Mouse (Mus musculus) intestine, embryonic 14.5 days (tissue): ENCODE data around the gene Ambra1. TPM values are rescaled to one million over a fixed set of nuclear protein-coding genes. Genes with fewer than 3 reads are reported as not detected.

Source experiments
- ATAC-seq: fragments of 200-750 bp; cut with Nextera tagmentation; replicated peaks from 2 replicates; pipeline ENCODE4 v1.8.0; 2017; ENCODE audit warnings: low read depth, moderate number of reproducible peaks, moderate TSS enrichment, moderate library complexity; ENCODE audit not compliant: low FRiP score, low TSS enrichment
- DNase-seq: peaks from one replicate; pipeline ENCODE4 v3.0.0-alpha.2; 2018; ENCODE audit warnings: low spot score
- H3K27ac ChIP-seq: fragments of 300-500 bp; sonication (generic); 2 replicates; pipeline ENCODE4 v1.5.1; 2014; ENCODE audit warnings: low read depth, mild to moderate bottlenecking, control low read depth
- H3K27me3 ChIP-seq: fragments of 300-500 bp; sonication (generic); replicated peaks from 2 replicates; pipeline ENCODE4 v1.6.1; 2014; ENCODE audit warnings: low read length, control low read depth; ENCODE audit not compliant: control insufficient read depth, insufficient read depth
- H3K36me3 ChIP-seq: fragments of 300-500 bp; sonication (generic); 2 replicates; pipeline ENCODE4 v1.6.1; 2014; ENCODE audit warnings: low read length, control low read depth; ENCODE audit not compliant: control insufficient read depth, insufficient read depth
- H3K4me1 ChIP-seq: fragments of 300-500 bp; sonication (generic); replicated peaks from 2 replicates; pipeline ENCODE4 v1.6.1; 2014; ENCODE audit warnings: low read length, control low read depth, mixed read lengths; ENCODE audit not compliant: control insufficient read depth, insufficient read depth
- H3K4me2 ChIP-seq: fragments of 300-500 bp; sonication (generic); 2 replicates; pipeline ENCODE4 v1.6.1; 2014; ENCODE audit warnings: low read length
- H3K4me3 ChIP-seq: fragments of 300-500 bp; sonication (generic); 2 replicates; pipeline ENCODE4 v1.5.1; 2014; ENCODE audit warnings: low read depth, low read length, control low read depth, mixed read lengths
- H3K9ac ChIP-seq: fragments of 300-500 bp; sonication (generic); 2 replicates; pipeline ENCODE4 v1.6.1; 2014; ENCODE audit warnings: mild to moderate bottlenecking, low read length
- H3K9me3 ChIP-seq: fragments of 300-500 bp; sonication (generic); 2 replicates; pipeline ENCODE4 v1.6.1; 2016; ENCODE audit warnings: low read length, control low read depth; ENCODE audit not compliant: control insufficient read depth
- WGBS: fragments of 180-500 bp; shearing (Covaris S2); extraction: QIAGEN DNeasy Blood & Tissue Kit; methylation state at CpG from one replicate; pipeline ENCODE4 v1.1.7; 2014; 5-methylcytosine and 5-hydroxymethylcytosine counted together
- polyA plus RNA-seq: library from polyadenylated mRNA; unstranded; fragments of >200 nt; fragmentation: Nextera tagmentation; extraction: Ambion mirVana; gene quantifications from 2 replicates; pipeline ENCODE4 v1.2.1, GENCODE M21; 2014

Ambra1 gene
- polyA plus RNA-seq, 1 experiment from 2014 or later: 15.7 TPM

DNA sequence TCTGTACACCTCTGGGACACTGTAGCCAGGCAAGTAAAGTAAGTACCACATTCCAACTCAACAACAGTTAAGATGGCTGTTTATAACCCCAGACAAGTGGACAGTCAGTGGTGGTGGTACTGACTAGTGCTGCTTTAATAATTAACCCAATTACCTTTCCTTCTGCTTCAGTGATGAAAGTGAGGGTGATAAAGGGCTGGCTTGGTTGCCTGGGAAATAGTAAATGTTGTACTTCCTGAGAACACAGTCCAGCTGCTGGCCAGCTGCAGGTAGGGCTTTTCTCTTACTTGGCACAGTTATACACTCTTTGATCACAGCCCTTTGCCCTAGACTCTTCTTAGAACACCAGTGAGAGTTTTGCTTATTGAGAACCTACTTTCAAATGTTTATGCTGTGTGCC is 102.3 kb downstream of the Ambra1 start:
- DNase-seq (no peak), ATAC-seq (peak; percentile 32; the same call in 1 of the 2 replicates)
- Histone ChIP-seq H3K4me3 (no peak overlapping the region), H3K4me2 (no peak overlapping the region), H3K27ac (no peak overlapping the region), H3K36me3 (no peaks in the 10 kb centered on the region; the same call in 1 of the 2 replicates), H3K4me1 (peaks cover 12% of the 10 kb centered on the region), H3K9ac (no peak overlapping the region), H3K9me3 (no peaks in the 10 kb centered on the region), H3K27me3 (no peaks in the 10 kb centered on the region)

DNA sequence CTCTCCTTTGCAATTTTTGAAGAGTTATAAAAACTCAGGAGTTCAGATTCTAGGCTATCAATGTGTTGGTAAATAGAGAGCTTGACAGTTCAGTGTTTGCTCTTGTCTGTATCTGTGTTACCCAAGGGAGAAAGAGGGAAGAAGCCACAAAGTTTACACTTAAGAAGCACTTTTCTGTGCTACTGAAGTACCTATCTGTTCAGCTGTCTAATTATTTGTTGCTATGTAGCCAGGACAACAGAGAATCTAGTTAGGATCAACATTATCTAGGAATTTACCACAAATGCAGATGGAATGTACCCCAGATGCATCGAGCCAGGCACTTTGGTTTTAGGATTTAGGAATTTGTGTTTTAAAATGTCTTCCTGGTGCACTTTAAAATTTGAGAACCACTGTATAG is 104.3 kb downstream of the Ambra1 start:
- H3K36me3 ChIP-seq: no peaks in the 10 kb centered on the region
- H3K27me3 ChIP-seq: no peaks in the 10 kb centered on the region
- H3K4me1 ChIP-seq: peaks cover 12% of the 10 kb centered on the region
- no peak overlapping the region for H3K27ac ChIP-seq
- 50% methylated on average over 1 of the region's 1 CpGs for WGBS
- no peak overlapping the region for H3K9ac ChIP-seq
- H3K9me3 ChIP-seq: no peaks in the 10 kb centered on the region
- no peak overlapping the region for H3K4me2 ChIP-seq
- DNase-seq (no peak), ATAC-seq (no peak)
- H3K4me3 ChIP-seq: no peak overlapping the region

DNA sequence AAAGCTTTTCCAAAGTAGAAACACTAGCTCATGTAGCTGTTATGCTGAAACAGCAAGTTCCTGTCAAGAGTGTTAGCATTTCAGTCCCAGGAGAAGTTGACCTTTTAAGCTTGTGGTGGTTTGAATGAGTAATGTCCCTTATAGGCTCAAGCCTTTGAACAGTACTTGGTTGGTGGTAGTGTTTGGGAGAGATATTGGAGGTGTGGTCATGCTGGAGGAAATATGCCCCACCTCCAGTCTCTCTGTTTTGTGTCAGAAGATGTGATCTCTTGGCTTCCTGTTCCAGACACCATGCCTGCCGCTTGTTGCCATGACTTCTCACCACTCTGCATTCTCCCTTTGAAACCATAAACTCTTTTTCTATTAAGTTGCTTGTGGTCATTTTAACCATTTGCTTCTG is 105.1 kb downstream of the Ambra1 start:
- DNase-seq: no peak
- Histone ChIP-seq H3K4me1 (peaks cover 12% of the 10 kb centered on the region), H3K27me3 (no peaks in the 10 kb centered on the region), H3K27ac (no peak overlapping the region), H3K36me3 (no peaks in the 10 kb centered on the region), H3K4me2 (no peak overlapping the region), H3K4me3 (no peak overlapping the region), H3K9ac (no peak overlapping the region), H3K9me3 (no peaks in the 10 kb centered on the region)
- WGBS: 38% methylated on average over 1 of the region's 1 CpGs
- no peak for ATAC-seq

DNA sequence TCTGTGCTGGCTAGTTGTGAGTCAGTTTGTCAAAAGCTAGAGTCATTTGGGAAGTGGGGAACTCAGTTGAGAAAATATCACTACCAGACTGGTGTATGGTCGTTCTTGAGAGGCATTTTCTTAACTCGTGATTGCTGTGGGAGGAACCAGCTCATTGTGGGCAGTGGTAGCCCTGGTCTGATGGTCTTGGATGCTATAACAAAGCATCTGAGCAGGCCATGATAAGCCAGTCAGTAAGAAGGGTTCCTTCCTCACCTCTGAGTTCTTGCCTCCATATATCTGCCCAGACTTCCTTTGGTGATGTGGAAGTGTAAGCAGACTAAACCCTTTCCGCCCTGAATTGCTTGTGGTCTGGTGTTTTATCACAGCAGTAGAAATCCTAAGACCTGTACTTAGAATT is 105.7 kb downstream of the Ambra1 start:
- Histone ChIP-seq H3K9me3 (no peaks in the 10 kb centered on the region), H3K4me2 (no peak overlapping the region), H3K4me3 (no peak overlapping the region), H3K9ac (no peak overlapping the region), H3K27ac (no peak overlapping the region), H3K4me1 (peaks cover 12% of the 10 kb centered on the region), H3K27me3 (no peaks in the 10 kb centered on the region), H3K36me3 (no peaks in the 10 kb centered on the region)
- DNase-seq (no peak), ATAC-seq (no peak)
- WGBS: 77% methylated on average over 3 of the region's 3 CpGs

DNA sequence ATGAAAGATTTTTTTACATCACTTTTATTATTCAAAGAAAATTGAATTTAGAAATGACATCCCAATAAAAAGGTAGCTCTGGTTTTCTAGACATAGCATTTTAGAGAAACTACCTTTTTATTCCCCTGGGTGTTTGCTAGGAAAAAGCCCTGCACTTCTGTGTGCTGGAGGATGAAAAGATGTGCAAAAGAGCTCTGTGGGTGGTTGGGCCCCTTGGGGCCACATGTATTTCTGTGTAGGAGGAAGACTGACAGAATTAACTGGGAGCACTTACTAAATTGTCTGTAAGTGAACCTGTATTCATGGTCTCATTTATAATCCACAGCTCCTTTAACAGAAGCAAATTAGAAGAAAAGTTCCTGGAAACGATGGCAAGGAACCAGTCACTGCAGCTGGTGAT is 114.2 kb downstream of the Ambra1 start:
- no peaks in the 10 kb centered on the region for H3K9me3 ChIP-seq
- no peak for ATAC-seq
- H3K4me2 ChIP-seq: no peak overlapping the region
- no peaks in the 10 kb centered on the region for H3K27me3 ChIP-seq
- no peak overlapping the region for H3K4me3 ChIP-seq
- no peak for DNase-seq
- no peaks in the 10 kb centered on the region for H3K4me1 ChIP-seq
- no peak overlapping the region for H3K9ac ChIP-seq
- no peak overlapping the region for H3K27ac ChIP-seq
- WGBS: 91% methylated on average over 1 of the region's 1 CpGs
- no peaks in the 10 kb centered on the region for H3K36me3 ChIP-seq

DNA sequence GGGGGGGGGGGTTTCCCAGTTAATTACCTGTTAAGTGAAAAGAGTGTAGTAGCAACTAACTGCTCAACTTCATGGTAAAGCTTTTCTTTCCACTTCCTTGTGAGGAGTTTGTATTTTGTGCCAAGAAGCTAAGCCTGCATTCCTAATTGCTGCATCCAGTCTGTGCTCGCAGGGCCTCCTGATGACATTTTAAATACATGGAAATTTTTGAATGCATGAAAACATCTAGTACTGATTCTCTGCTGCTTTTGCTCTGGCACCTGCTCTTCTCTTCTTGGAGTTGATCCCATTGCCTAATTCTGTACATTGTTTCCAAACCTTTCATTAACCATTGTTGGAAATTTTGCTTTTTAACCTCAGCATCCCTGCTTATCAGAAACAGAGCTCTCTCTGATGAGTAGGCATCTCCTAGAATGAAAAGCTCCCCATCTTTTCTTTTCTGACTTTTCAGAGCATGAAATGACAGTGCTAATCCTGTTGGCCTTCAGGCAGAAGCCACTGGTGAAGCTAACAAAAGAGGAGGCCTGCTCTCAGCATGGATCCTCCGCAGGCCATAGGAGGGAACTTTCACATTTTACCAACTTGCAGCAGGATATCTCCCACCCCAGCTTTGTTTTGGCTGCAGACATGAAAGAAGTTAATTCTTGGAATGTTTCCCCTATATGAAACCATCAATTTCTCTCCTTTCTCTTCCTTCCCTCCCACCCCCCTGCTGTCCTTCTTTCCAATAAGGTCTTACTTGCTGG is 122.7 kb downstream of the Ambra1 start:
- 72% methylated on average over 2 of the region's 2 CpGs for WGBS
- Histone ChIP-seq H3K36me3 (no peaks in the 10 kb centered on the region), H3K9ac (no peak overlapping the region), H3K4me3 (no peak overlapping the region), H3K4me2 (no peak overlapping the region), H3K27ac (no peak overlapping the region), H3K4me1 (no peaks in the 10 kb centered on the region), H3K27me3 (no peaks in the 10 kb centered on the region), H3K9me3 (no peaks in the 10 kb centered on the region)
- no peak for ATAC-seq
- no peak for DNase-seq

DNA sequence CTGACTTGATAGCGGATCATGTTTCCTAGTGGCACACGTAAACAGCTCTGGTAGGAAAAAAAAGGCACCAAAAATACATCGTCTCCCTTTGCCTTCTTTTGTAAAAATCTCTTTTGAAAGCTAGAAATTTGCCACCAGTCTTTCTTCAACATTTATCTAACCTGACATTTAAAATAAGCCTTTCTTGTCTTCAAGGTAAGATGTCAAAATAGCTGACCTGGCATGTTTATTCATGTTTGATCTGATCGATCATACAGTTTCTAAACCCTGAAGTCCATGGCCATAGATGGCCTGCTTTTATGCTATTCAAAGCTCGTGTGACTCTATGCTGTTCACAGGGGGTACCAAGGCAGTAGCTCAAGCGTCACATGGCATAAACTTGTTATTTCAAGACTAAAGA is 124.6 kb downstream of the Ambra1 start:
- Histone ChIP-seq H3K27ac (no peak overlapping the region), H3K9ac (no peak overlapping the region), H3K4me2 (no peak overlapping the region), H3K9me3 (no peaks in the 10 kb centered on the region), H3K4me3 (no peak overlapping the region), H3K4me1 (no peaks in the 10 kb centered on the region), H3K36me3 (no peaks in the 10 kb centered on the region), H3K27me3 (no peaks in the 10 kb centered on the region)
- 93% methylated on average over 6 of the region's 6 CpGs for WGBS
- DNase-seq (no peak), ATAC-seq (no peak)

DNA sequence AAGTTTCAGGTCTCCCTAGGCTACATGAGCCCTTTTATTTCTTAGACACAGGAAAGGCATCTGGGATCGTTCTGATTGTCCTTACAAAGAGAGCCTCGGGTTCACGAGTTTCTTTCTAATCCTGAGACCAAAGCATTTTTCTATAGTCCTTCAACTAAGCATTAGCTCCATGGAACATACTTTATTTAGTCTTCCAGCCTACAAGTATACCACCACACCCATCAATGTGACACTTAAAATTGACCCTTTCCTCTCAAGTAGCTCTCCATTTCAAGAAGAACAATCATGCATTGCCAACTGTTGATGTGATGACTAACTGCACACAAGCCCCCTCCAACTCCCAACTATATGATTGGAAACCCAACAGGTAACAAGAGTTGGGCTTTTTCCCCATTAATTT is 127.0 kb downstream of the Ambra1 start:
- H3K4me3 ChIP-seq: no peak overlapping the region
- no peak overlapping the region for H3K27ac ChIP-seq
- DNase-seq (no peak), ATAC-seq (no peak)
- no peak overlapping the region for H3K9ac ChIP-seq
- no peaks in the 10 kb centered on the region for H3K27me3 ChIP-seq
- H3K36me3 ChIP-seq: no peaks in the 10 kb centered on the region
- H3K4me1 ChIP-seq: no peaks in the 10 kb centered on the region
- no peak overlapping the region for H3K4me2 ChIP-seq
- WGBS: 91% methylated on average over 3 of the region's 3 CpGs
- H3K9me3 ChIP-seq: no peaks in the 10 kb centered on the region

DNA sequence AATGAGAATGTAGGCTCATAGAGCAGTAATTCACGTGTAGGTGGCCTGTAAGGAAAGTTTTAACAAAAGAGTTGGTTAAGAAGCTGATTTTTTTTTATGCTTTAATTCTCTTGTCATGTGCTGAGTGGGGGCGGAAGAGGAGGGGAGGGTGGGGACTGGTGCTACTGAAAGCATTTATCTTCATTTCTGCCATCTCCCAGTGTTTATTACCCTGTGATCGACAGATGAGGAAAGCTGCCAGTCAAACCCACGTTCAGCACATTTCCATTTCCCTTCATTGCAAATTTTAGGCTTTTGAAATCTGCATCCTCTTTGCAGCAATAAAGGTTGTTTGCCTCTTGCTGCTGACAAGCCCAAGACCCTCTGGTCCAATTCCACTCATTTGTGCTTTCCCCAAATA is 129.5 kb downstream of the Ambra1 start:
- H3K27me3 ChIP-seq: no peaks in the 10 kb centered on the region
- DNase-seq: no peak
- WGBS: 57% methylated on average over 4 of the region's 4 CpGs
- ATAC-seq: no peak
- no peak overlapping the region for H3K4me2 ChIP-seq
- H3K4me3 ChIP-seq: no peak overlapping the region
- no peaks in the 10 kb centered on the region for H3K36me3 ChIP-seq
- no peak overlapping the region for H3K27ac ChIP-seq
- no peak overlapping the region for H3K9ac ChIP-seq
- H3K9me3 ChIP-seq: no peaks in the 10 kb centered on the region
- H3K4me1 ChIP-seq: no peaks in the 10 kb centered on the region
